Mouse (Mus musculus): ENCODE measurements around the gene Ust. TPM values are rescaled to one million over a fixed set of nuclear protein-coding genes. Genes with fewer than 3 reads are reported as not detected.

The Ust gene
- polyA plus RNA-seq, 1 experiment, result 32.9 TPM

- no peak overlapping the region for H3K4me3 ChIP-seq (replicated peaks; ENCODE audit: insufficient read depth, low read depth, low read length)
- H3K27ac ChIP-seq (ENCODE audit: insufficient read depth, low read length), result no peak overlapping the region
- no peak for DNase-seq
- H3K4me1 ChIP-seq (ENCODE audit: control insufficient read depth, insufficient read depth, low read length), result peaks cover 9% of the 10 kb centered on the region
- no peak for TF ChIP-seq CTCF (IDR thresholded peaks at IDR 0.05; ENCODE audit: borderline replicate concordance, insufficient read depth, low read depth, low read length)
- TF ChIP-seq POLR2A (IDR thresholded peaks at IDR 0.05; ENCODE audit: borderline replicate concordance, insufficient read depth, low read length), result no peak
- 80% methylated on average over 1 of the region's 1 CpGs for WGBS
- no peaks in the 10 kb centered on the region for H3K27me3 ChIP-seq (ENCODE audit: control insufficient read depth, insufficient read depth, low read length)
These were observed 63.9 kb downstream of the Ust start for GRCm38 (mm10) chr10:8454711-8455110.

GRCm38 (mm10) chr10:8447681-8448080, 70.9 kb downstream of the Ust start:
- peak in 1 of 2 experiments; percentile 31 for DNase-seq
- Histone ChIP-seq H3K4me1 (ENCODE audit: control insufficient read depth, insufficient read depth, low read length) (peaks cover 6% of the 10 kb centered on the region; the same call in 1 of the 2 replicates), H3K27ac (ENCODE audit: insufficient read depth, low read length) (no peak overlapping the region), H3K27me3 (ENCODE audit: control insufficient read depth, insufficient read depth, low read length) (no peaks in the 10 kb centered on the region), H3K4me3 (replicated peaks; ENCODE audit: insufficient read depth, low read depth, low read length) (no peak overlapping the region)
- WGBS, result 9% methylated on average over 5 of the region's 5 CpGs
- no peak for TF ChIP-seq POLR2A (IDR thresholded peaks at IDR 0.05; ENCODE audit: borderline replicate concordance, insufficient read depth, low read length)
- TF ChIP-seq CTCF (IDR thresholded peaks at IDR 0.05; ENCODE audit: borderline replicate concordance, insufficient read depth, low read depth, low read length), result no peak

- H3K4me1 ChIP-seq (ENCODE audit: control insufficient read depth, insufficient read depth, low read length), result peaks cover 6% of the 10 kb centered on the region; the same call in 1 of the 2 replicates
- H3K27ac ChIP-seq (ENCODE audit: insufficient read depth, low read length), result no peak overlapping the region
- DNase-seq, result no peak
- no peaks in the 10 kb centered on the region for H3K27me3 ChIP-seq (ENCODE audit: control insufficient read depth, insufficient read depth, low read length)
- TF ChIP-seq POLR2A (IDR thresholded peaks at IDR 0.05; ENCODE audit: borderline replicate concordance, insufficient read depth, low read length) (no peak), CTCF (IDR thresholded peaks at IDR 0.05; ENCODE audit: borderline replicate concordance, insufficient read depth, low read depth, low read length) (no peak)
- H3K4me3 ChIP-seq (replicated peaks; ENCODE audit: insufficient read depth, low read depth, low read length), result no peak overlapping the region
- WGBS, result 45% methylated on average over 4 of the region's 4 CpGs
These were observed 71.7 kb downstream of the Ust start for GRCm38 (mm10) chr10:8446972-8447371.

- WGBS, result 76% methylated on average over 5 of the region's 5 CpGs
- Histone ChIP-seq H3K4me3 (replicated peaks; ENCODE audit: insufficient read depth, low read depth, low read length) (no peak overlapping the region), H3K27ac (ENCODE audit: insufficient read depth, low read length) (no peak overlapping the region), H3K27me3 (ENCODE audit: control insufficient read depth, insufficient read depth, low read length) (no peaks in the 10 kb centered on the region), H3K4me1 (ENCODE audit: control insufficient read depth, insufficient read depth, low read length) (peaks cover 6% of the 10 kb centered on the region; the same call in 1 of the 2 replicates)
- TF ChIP-seq CTCF (IDR thresholded peaks at IDR 0.05; ENCODE audit: borderline replicate concordance, insufficient read depth, low read depth, low read length) (no peak), POLR2A (IDR thresholded peaks at IDR 0.05; ENCODE audit: borderline replicate concordance, insufficient read depth, low read length) (no peak)
- no peak for DNase-seq
These were observed 74.6 kb downstream of the Ust start for GRCm38 (mm10) chr10:8444052-8444451.

GRCm38 (mm10) chr10:8431857-8432256, 86.8 kb downstream of the Ust start:
- Histone ChIP-seq H3K27me3 (ENCODE audit: control insufficient read depth, insufficient read depth, low read length) (no peaks in the 10 kb centered on the region), H3K4me1 (ENCODE audit: control insufficient read depth, insufficient read depth, low read length) (peaks cover 25% of the 10 kb centered on the region), H3K4me3 (replicated peaks; ENCODE audit: insufficient read depth, low read depth, low read length) (no peak overlapping the region), H3K27ac (ENCODE audit: insufficient read depth, low read length) (no peak overlapping the region)
- WGBS, result 55% methylated on average over 2 of the region's 2 CpGs
- TF ChIP-seq POLR2A (IDR thresholded peaks at IDR 0.05; ENCODE audit: borderline replicate concordance, insufficient read depth, low read length), result no peak
- TF ChIP-seq CTCF (IDR thresholded peaks at IDR 0.05; ENCODE audit: borderline replicate concordance, insufficient read depth, low read depth, low read length), result no peak
- peak in 1 of 2 experiments; percentile 46 for DNase-seq

- 24% methylated on average over 13 of the region's 13 CpGs for WGBS
- H3K4me1 ChIP-seq (ENCODE audit: control insufficient read depth, insufficient read depth, low read length), result peaks cover 28% of the 10 kb centered on the region
- DNase-seq, result peak; percentile 77 to 85
- TF ChIP-seq CTCF (IDR thresholded peaks at IDR 0.05; ENCODE audit: borderline replicate concordance, insufficient read depth, low read depth, low read length) (no peak), POLR2A (IDR thresholded peaks at IDR 0.05; ENCODE audit: borderline replicate concordance, insufficient read depth, low read length) (no peak)
- H3K27me3 ChIP-seq (ENCODE audit: control insufficient read depth, insufficient read depth, low read length), result no peaks in the 10 kb centered on the region
- no peak overlapping the region for H3K4me3 ChIP-seq (replicated peaks; ENCODE audit: insufficient read depth, low read depth, low read length)
- H3K27ac ChIP-seq (ENCODE audit: insufficient read depth, low read length), result peak overlapping the region; percentile 54
These were observed 89.5 kb downstream of the Ust start for GRCm38 (mm10) chr10:8428787-8429778.

- peaks cover 34% of the 10 kb centered on the region for H3K4me1 ChIP-seq (ENCODE audit: control insufficient read depth, insufficient read depth, low read length)
- H3K27ac ChIP-seq (ENCODE audit: insufficient read depth, low read length), result peak overlapping the region; percentile 54
- H3K27me3 ChIP-seq (ENCODE audit: control insufficient read depth, insufficient read depth, low read length), result no peaks in the 10 kb centered on the region
- whole genome bisulfite sequencing, result 17% methylated on average over 12 of the region's 12 CpGs
- TF ChIP-seq POLR2A (IDR thresholded peaks at IDR 0.05; ENCODE audit: borderline replicate concordance, insufficient read depth, low read length) (no peak), CTCF (IDR thresholded peaks at IDR 0.05; ENCODE audit: borderline replicate concordance, insufficient read depth, low read depth, low read length) (no peak)
- peak; percentile 55 to 80 for DNase-seq
- no peak overlapping the region for H3K4me3 ChIP-seq (replicated peaks; ENCODE audit: insufficient read depth, low read depth, low read length)
These were observed 90.8 kb downstream of the Ust start for GRCm38 (mm10) chr10:8427671-8428364.

Measured in cerebellum, adult 2 months (tissue).